Mouse (Mus musculus) midbrain, embryonic 16.5 days (tissue): ENCODE data around the gene Rnf151. TPM values are rescaled to one million over a fixed set of nuclear protein-coding genes. Genes with fewer than 3 reads are reported as not detected.

Experiments used
- ATAC-seq: fragments of 200-750 bp; cut with Nextera tagmentation; 2 replicates; pipeline ENCODE4 v1.8.0; 2017; ENCODE audit warnings: moderate TSS enrichment
- H3K27ac ChIP-seq: fragments of 300-500 bp; sonication (generic); 2 replicates; pipeline ENCODE4 v1.5.1; 2014; ENCODE audit warnings: mild to moderate bottlenecking, low read length, mixed read lengths
- H3K27me3 ChIP-seq: fragments of 300-500 bp; sonication (generic); 2 replicates; pipeline ENCODE4 v1.6.1; 2014; ENCODE audit warnings: low read depth, low read length, mixed read lengths; ENCODE audit not compliant: control insufficient read depth, insufficient read depth
- H3K36me3 ChIP-seq: fragments of 300-500 bp; sonication (generic); 2 replicates; pipeline ENCODE4 v1.6.1; 2014; ENCODE audit warnings: mild to moderate bottlenecking, low read length, moderate library complexity, mixed read lengths; ENCODE audit not compliant: control insufficient read depth, insufficient read depth
- H3K4me1 ChIP-seq: fragments of 300-500 bp; sonication (generic); 2 replicates; pipeline ENCODE4 v1.6.1; 2014; ENCODE audit warnings: mild to moderate bottlenecking, low read length, mixed read lengths; ENCODE audit not compliant: control insufficient read depth, insufficient read depth
- H3K4me2 ChIP-seq: fragments of 300-500 bp; sonication (generic); 2 replicates; pipeline ENCODE4 v1.6.1; 2014; ENCODE audit warnings: mild to moderate bottlenecking, low read length, mixed read lengths
- H3K4me3 ChIP-seq: fragments of 300-500 bp; sonication (generic); 2 replicates; pipeline ENCODE4 v1.5.1; 2014; ENCODE audit warnings: low read depth, mild to moderate bottlenecking, low read length, moderate library complexity, mixed read lengths
- H3K9ac ChIP-seq: fragments of 300-500 bp; sonication (generic); 2 replicates; pipeline ENCODE4 v1.6.1; 2014; ENCODE audit warnings: low read depth, low read length, mixed read lengths
- H3K9me3 ChIP-seq: fragments of 300-500 bp; sonication (generic); replicated peaks from 2 replicates; pipeline ENCODE4 v1.6.1; 2014; ENCODE audit warnings: mild to moderate bottlenecking, low read length, mixed read lengths; ENCODE audit not compliant: control insufficient read depth, poor library complexity, severe bottlenecking
- WGBS: fragments of 180-500 bp; shearing (Covaris S2); extraction: QIAGEN DNeasy Blood & Tissue Kit; methylation state at CpG from one replicate; pipeline ENCODE4 v1.1.7; 2014; 5-methylcytosine and 5-hydroxymethylcytosine counted together
- polyA plus RNA-seq: library from polyadenylated mRNA; unstranded; fragments of >200 nt; fragmentation: Nextera tagmentation; extraction: Ambion mirVana; gene quantifications from 2 replicates; pipeline ENCODE4 v1.2.1, GENCODE M21; 2015

Rnf151 gene
- polyA plus RNA-seq = 0.28 TPM in 1 of 2 replicates, not detected in the other

GRCm38 (mm10) chr17:24717943-24718342, at the start of gene Rnf151, which contains the start of gene Rps2:
Rnf151 (minus strand) TSS chr17:24718063.
Rps2 (plus strand) TSS chr17:24718116.
- peak within 1 kb of the TSS; percentile 47 for H3K4me2 ChIP-seq
- peaks cover 8% of the 10 kb centered on the region for H3K36me3 ChIP-seq
- H3K9me3 ChIP-seq = no peaks in the 10 kb centered on the region
- H3K4me3 ChIP-seq = no peak within 1 kb of the TSS; the same call in 1 of the 2 replicates
- 0 out of 2 replicates have a peak within 1 kb of the TSS, but pooled peaks have one; percentile 89 for H3K9ac ChIP-seq
- ATAC-seq = no peak
- H3K4me1 ChIP-seq = peaks cover 17% of the 10 kb centered on the region
- H3K27ac ChIP-seq = no peak within 1 kb of the TSS
- H3K27me3 ChIP-seq = no peaks in the 10 kb centered on the region
- 86% methylated on average over 4 of the region's 4 CpGs for whole genome bisulfite sequencing

GRCm38 (mm10) chr17:24766266-24766875, 48.5 kb upstream of the Rnf151 start:
- Histone ChIP-seq H3K36me3 (no peaks in the 10 kb centered on the region), H3K4me1 (no peaks in the 10 kb centered on the region), H3K4me2 (no peak overlapping the region), H3K27me3 (no peaks in the 10 kb centered on the region; the same call in 1 of the 2 replicates), H3K9me3 (no peaks in the 10 kb centered on the region), H3K4me3 (no peak overlapping the region), H3K27ac (no peak overlapping the region), H3K9ac (no peak overlapping the region)
- ATAC-seq = no peak
- WGBS = 21% methylated on average over 12 of the region's 12 CpGs

GRCm38 (mm10) chr17:24765016-24765905, 47.4 kb upstream of the Rnf151 start:
- ATAC-seq = no peak
- no peaks in the 10 kb centered on the region; the same call in 1 of the 2 replicates for H3K27me3 ChIP-seq
- 49% methylated on average over 21 of the region's 22 CpGs for WGBS
- no peaks in the 10 kb centered on the region for H3K9me3 ChIP-seq
- no peak overlapping the region for H3K27ac ChIP-seq
- no peaks in the 10 kb centered on the region for H3K36me3 ChIP-seq
- H3K4me1 ChIP-seq = no peaks in the 10 kb centered on the region
- no peak overlapping the region for H3K4me2 ChIP-seq
- H3K4me3 ChIP-seq = no peak overlapping the region
- no peak overlapping the region for H3K9ac ChIP-seq

- H3K4me2 ChIP-seq = no peak overlapping the region
- H3K27me3 ChIP-seq = peaks cover under 1% of the 10 kb centered on the region
- H3K27ac ChIP-seq = no peak overlapping the region
- no peak overlapping the region for H3K9ac ChIP-seq
- H3K4me3 ChIP-seq = no peak overlapping the region
- 60% methylated on average over 5 of the region's 5 CpGs for WGBS
- no peaks in the 10 kb centered on the region for H3K9me3 ChIP-seq
- no peaks in the 10 kb centered on the region for H3K4me1 ChIP-seq
- no peaks in the 10 kb centered on the region for H3K36me3 ChIP-seq
- ATAC-seq = no peak
Measured at GRCm38 (mm10) chr17:24761121-24761520, 43.3 kb upstream of the Rnf151 start.

- no peak overlapping the region for H3K9ac ChIP-seq
- no peak overlapping the region for H3K4me3 ChIP-seq
- H3K27ac ChIP-seq = no peak overlapping the region
- no peak for ATAC-seq
- no peak overlapping the region for H3K4me2 ChIP-seq
- H3K9me3 ChIP-seq = no peaks in the 10 kb centered on the region
- no peaks in the 10 kb centered on the region for H3K36me3 ChIP-seq
- 78% methylated on average over 1 of the region's 1 CpGs for WGBS
- H3K4me1 ChIP-seq = peaks cover 8% of the 10 kb centered on the region
- H3K27me3 ChIP-seq = peaks cover 35% of the 10 kb centered on the region
Measured at GRCm38 (mm10) chr17:24757394-24757793, 39.5 kb upstream of the Rnf151 start.

GRCm38 (mm10) chr17:24752415-24753394, 34.8 kb upstream of the Rnf151 start, which contains the start of gene Hs3st6:
Hs3st6 (plus strand) TSS chr17:24752988.
- Histone ChIP-seq H3K36me3 (no peaks in the 10 kb centered on the region), H3K27ac (no peak within 1 kb of the TSS), H3K9ac (peak within 1 kb of the TSS; percentile 55), H3K9me3 (no peaks in the 10 kb centered on the region), H3K4me3 (peak within 1 kb of the TSS; percentile 38), H3K4me2 (peak within 1 kb of the TSS; percentile 79), H3K27me3 (peaks cover 62% of the 10 kb centered on the region), H3K4me1 (peaks cover 11% of the 10 kb centered on the region)
- under 1% methylated on average over 68 of the region's 82 CpGs for WGBS
- no peak for ATAC-seq

- no peaks in the 10 kb centered on the region for H3K9me3 ChIP-seq
Measured at GRCm38 (mm10) chr17:24751528-24751927, 33.7 kb upstream of the Rnf151 start.

GRCm38 (mm10) chr17:24746986-24747385, 29.1 kb upstream of the Rnf151 start:
- H3K27ac ChIP-seq = no peak overlapping the region
- peaks cover 24% of the 10 kb centered on the region for H3K27me3 ChIP-seq
- WGBS = 61% methylated on average over 4 of the region's 4 CpGs
- no peak overlapping the region for H3K4me3 ChIP-seq
- no peak overlapping the region for H3K9ac ChIP-seq
- H3K4me2 ChIP-seq = no peak overlapping the region
- no peaks in the 10 kb centered on the region; the same call in 1 of the 2 replicates for H3K36me3 ChIP-seq
- no peaks in the 10 kb centered on the region for H3K9me3 ChIP-seq
- ATAC-seq = no peak
- H3K4me1 ChIP-seq = no peaks in the 10 kb centered on the region

More at GRCm38 (mm10) chr17:24751528-24751927, 33.7 kb upstream of the Rnf151 start:
- peaks cover 62% of the 10 kb centered on the region for H3K27me3 ChIP-seq
- H3K4me2 ChIP-seq = no peak overlapping the region
- H3K9ac ChIP-seq = no peak overlapping the region
- H3K27ac ChIP-seq = no peak overlapping the region
- no peak for ATAC-seq
- peaks cover 11% of the 10 kb centered on the region for H3K4me1 ChIP-seq
- no peaks in the 10 kb centered on the region for H3K36me3 ChIP-seq
- H3K4me3 ChIP-seq = no peak overlapping the region
- WGBS = 15% methylated on average over 4 of the region's 4 CpGs
